Mouse (Mus musculus): ENCODE results near the gene Pfdn2.

- TF ChIP-seq CTCF (IDR thresholded peaks at IDR 0.05; ENCODE audit: low read depth) (no peak), EP300 (IDR thresholded peaks at IDR 0.05; ENCODE audit: low read depth) (no peak)
These were observed 24.5 kb downstream of the Pfdn2 start, which contains the start of gene Nectin4 for GRCm38 (mm10) chr1:171369845-171370556.
